ENCODE assay signal across 8 mouse cellular contexts in genomic region chr11:94148931-94149491, GRCm38 (mm10).
DNase-seq lines count a peak whose midpoint lies in the region; ATAC-seq and TF ChIP-seq lines count a peak whose summit lies in the region.

No protein-coding gene starts in this region.

- H3K27me3 ChIP-seq in kidney, adult 2 months (replicated peaks; ENCODE audit: control insufficient read depth, insufficient read depth, low read length): no peaks in the 10 kb centered on the region
- no peaks in the 10 kb centered on the region for H3K27me3 ChIP-seq in forebrain, embryonic 14.5 days (replicated peaks; ENCODE audit: control insufficient read depth, insufficient read depth, low read length)
- H3K27me3 ChIP-seq in midbrain, embryonic 14.5 days (ENCODE audit: control insufficient read depth, insufficient read depth, low read length): no peaks in the 10 kb centered on the region

- 1% methylated on average over 46 of the region's 46 CpGs for WGBS in kidney, adult 2 months
- under 1% methylated on average over 46 of the region's 46 CpGs for WGBS in forebrain, embryonic 14.5 days
- under 1% methylated on average over 46 of the region's 46 CpGs for WGBS in midbrain, embryonic 14.5 days

- TF ChIP-seq POLR2A in kidney, adult 2 months (IDR thresholded peaks at IDR 0.05; ENCODE audit: low read depth, low read length): no peak

- peak overlapping the region; percentile 83 for H3K4me2 ChIP-seq in forebrain, embryonic 14.5 days (ENCODE audit: low read length)
- H3K4me2 ChIP-seq in midbrain, embryonic 14.5 days (ENCODE audit: low read length): peak overlapping the region; percentile 83

- ATAC-seq in cerebellum, adult (ENCODE audit: insufficient number of reproducible peaks, low FRiP score, low TSS enrichment): peak; percentile 36; the same call in 1 of the 2 replicates
- peak; percentile 72 for ATAC-seq in forebrain, embryonic 14.5 days
- ATAC-seq in midbrain, embryonic 14.5 days (ENCODE audit: low FRiP score, low TSS enrichment): peak; percentile 65

- H3K9me3 ChIP-seq in forebrain, embryonic 14.5 days (replicated peaks; ENCODE audit: control insufficient read depth, low read length): no peaks in the 10 kb centered on the region
- H3K9me3 ChIP-seq in midbrain, embryonic 14.5 days (ENCODE audit: control insufficient read depth, low read length): no peaks in the 10 kb centered on the region

- peak overlapping the region; percentile 79 for H3K9ac ChIP-seq in forebrain, embryonic 14.5 days (ENCODE audit: low read length)
- peak overlapping the region; percentile 71 for H3K9ac ChIP-seq in midbrain, embryonic 14.5 days (replicated peaks; ENCODE audit: low read length)

- peak overlapping the region; percentile 53 for H3K4me3 ChIP-seq in kidney, adult 2 months (ENCODE audit: insufficient read depth, low read depth, low read length)
- peak overlapping the region; percentile 41 for H3K4me3 ChIP-seq in forebrain, embryonic 14.5 days (ENCODE audit: low read depth, low read length)
- H3K4me3 ChIP-seq in midbrain, embryonic 14.5 days (replicated peaks; ENCODE audit: low read depth, low read length): peak overlapping the region; percentile 43

- intact Hi-C loops in heart, postnatal 36 days (cut with DNase I): no loop called here
- intact Hi-C loops in left cerebral cortex, postnatal 4 days (cut with DNase I): loop anchor here (5.0 kb wide), 2 partner anchors 63 to 78 kb away; partner anchors contain the start of gene Tob1

- peaks cover 16% of the 10 kb centered on the region; the same call in 1 of the 2 replicates for H3K4me1 ChIP-seq in kidney, adult 2 months (ENCODE audit: control insufficient read depth, insufficient read depth, low read length)
- H3K4me1 ChIP-seq in forebrain, embryonic 14.5 days (ENCODE audit: control insufficient read depth, insufficient read depth, low read length): peaks cover 23% of the 10 kb centered on the region; the same call in 1 of the 2 replicates
- peaks cover 21% of the 10 kb centered on the region for H3K4me1 ChIP-seq in midbrain, embryonic 14.5 days (ENCODE audit: control insufficient read depth, insufficient read depth, low read length)

- no peaks in the 10 kb centered on the region for H3K36me3 ChIP-seq in kidney, adult 2 months (ENCODE audit: control insufficient read depth, insufficient read depth, low read length)
- no peaks in the 10 kb centered on the region for H3K36me3 ChIP-seq in forebrain, embryonic 14.5 days (ENCODE audit: control insufficient read depth, insufficient read depth, low read length)
- no peaks in the 10 kb centered on the region for H3K36me3 ChIP-seq in midbrain, embryonic 14.5 days (ENCODE audit: control insufficient read depth, insufficient read depth, low read length)

- no peak for TF ChIP-seq CTCF in kidney, adult 2 months (conservative IDR thresholded peaks at IDR 0.05; ENCODE audit: insufficient read depth, insufficient read length, low read depth, low read length)

- DNase-seq in kidney, adult 2 months: peak; percentile 42
- no peak for DNase-seq in kidney, adult 11 months
- peak; percentile 66 for DNase-seq in forebrain, embryonic 14.5 days (ENCODE audit: low spot score)
- peak; percentile 54 to 66 for DNase-seq in heart, postnatal 36 days
- peak; percentile 79 for DNase-seq in left cerebral cortex, postnatal 4 days
- DNase-seq in midbrain, embryonic 14.5 days: peak; percentile 79
- DNase-seq in testis, postnatal 14 days (ENCODE audit: low spot score): no peak

- 0 out of 2 replicates have a peak overlapping the region, but pooled peaks have one; percentile 3 for H3K27ac ChIP-seq in kidney, adult 2 months (ENCODE audit: insufficient read depth, low read depth, low read length)
- peak overlapping the region; percentile 87 for H3K27ac ChIP-seq in forebrain, embryonic 14.5 days (ENCODE audit: low read depth, low read length)
- H3K27ac ChIP-seq in midbrain, embryonic 14.5 days (replicated peaks; ENCODE audit: low read depth, low read length): peak overlapping the region; percentile 90

Comparison
In these comparisons a context has a peak if more than half of its experiments do, and no peak if none do; other contexts are left out.
1. DNase-seq: peak in kidney, adult 2 months (single experiment), forebrain, embryonic 14.5 days (single experiment), heart, postnatal 36 days (2 of 2), left cerebral cortex, postnatal 4 days (single experiment) and midbrain, embryonic 14.5 days (single experiment); none in kidney, adult 11 months (single experiment) and testis, postnatal 14 days (single experiment).
2. H3K27ac ChIP-seq: peak in every context shown above with its lines; median percentile 90 in midbrain, embryonic 14.5 days; 87 in forebrain, embryonic 14.5 days; 3 in kidney, adult 2 months.
3. Peak in every context shown above with its lines, with median percentiles within 50 percentile points of each other: H3K4me3 ChIP-seq and ATAC-seq.